Mouse (Mus musculus): ENCODE data around the gene Adamtsl2.
A peak's percentile ranks its signal among the peaks of the same experiment; 100 is the strongest.

Adamtsl2 gene

DNA sequence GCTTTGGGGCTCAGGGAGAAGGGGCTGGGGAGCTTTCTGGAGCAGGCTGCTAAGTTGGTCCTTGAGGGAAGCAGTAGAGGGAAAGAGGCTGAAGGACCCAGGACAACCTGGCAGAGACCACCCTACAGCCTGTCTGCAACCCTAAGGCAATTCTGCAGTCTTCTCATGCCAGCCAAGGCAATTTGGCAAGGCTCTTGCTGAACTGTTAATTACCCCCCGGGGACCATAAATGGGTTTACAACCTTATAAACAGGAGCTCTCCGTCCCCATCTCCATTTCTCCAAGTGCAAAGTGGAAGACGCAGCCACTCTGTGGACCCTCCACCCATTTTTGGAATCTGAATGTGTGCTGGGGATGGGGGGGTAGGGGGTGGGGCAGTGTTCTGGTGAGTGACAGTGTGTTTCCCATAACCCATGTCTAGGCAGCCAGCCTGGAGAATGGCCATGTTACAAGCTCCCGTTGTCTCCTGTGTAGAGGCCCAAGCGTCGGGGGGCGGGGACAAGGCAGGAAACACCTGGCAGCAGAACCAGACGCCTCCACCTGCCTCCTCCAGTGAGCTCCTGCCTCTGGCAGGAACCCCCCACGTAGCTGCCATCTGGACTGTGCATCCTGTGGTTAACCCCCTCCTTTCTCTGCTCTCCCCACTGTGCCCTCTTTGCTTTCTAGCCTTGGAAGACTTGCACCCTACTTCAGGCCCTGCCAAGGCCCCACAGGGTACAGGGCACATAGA lies 42.6 kb downstream of the Adamtsl2 start:
- peak in 1 of 2 experiments; percentile 26 for DNase-seq

- no peak for DNase-seq
These were observed 43.4 kb downstream of the Adamtsl2 start for GRCm38 (mm10) chr2:27122578-27122977.

GRCm38 (mm10) chr2:27123121-27123520 lies 43.9 kb downstream of the Adamtsl2 start:
- DNase-seq, result no peak

DNA sequence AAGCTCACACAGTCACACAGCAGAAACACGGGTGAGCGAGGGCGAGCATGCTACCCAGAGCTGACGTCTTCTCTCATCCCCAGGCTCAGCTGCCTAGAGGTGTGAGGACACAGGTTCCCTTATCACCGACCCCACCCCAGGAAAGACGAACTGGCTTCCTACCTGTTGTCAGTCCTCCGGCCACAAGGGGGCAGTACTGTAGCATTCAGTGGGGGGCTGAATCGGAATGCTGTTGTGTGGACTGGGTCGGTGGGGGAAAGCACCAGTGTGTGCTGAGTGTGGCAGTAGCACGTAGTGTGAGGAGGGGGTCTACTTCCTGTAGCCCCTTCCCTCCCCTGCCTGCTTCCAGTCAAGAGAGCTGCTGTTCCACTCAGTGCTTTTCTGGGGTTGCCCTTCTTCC lies 46.8 kb downstream of the Adamtsl2 start:
- peak; percentile 34 to 41 for DNase-seq

- no peak for DNase-seq
These were observed 47.3 kb downstream of the Adamtsl2 start for GRCm38 (mm10) chr2:27126496-27126895.

GRCm38 (mm10) chr2:27128990-27129389 lies 49.8 kb downstream of the Adamtsl2 start:
- DNase-seq, result no peak

GRCm38 (mm10) chr2:27135935-27136334 lies 56.8 kb downstream of the Adamtsl2 start:
- DNase-seq, result no peak

- DNase-seq, result no peak
These were observed 57.2 kb downstream of the Adamtsl2 start for GRCm38 (mm10) chr2:27136336-27136735.

DNA sequence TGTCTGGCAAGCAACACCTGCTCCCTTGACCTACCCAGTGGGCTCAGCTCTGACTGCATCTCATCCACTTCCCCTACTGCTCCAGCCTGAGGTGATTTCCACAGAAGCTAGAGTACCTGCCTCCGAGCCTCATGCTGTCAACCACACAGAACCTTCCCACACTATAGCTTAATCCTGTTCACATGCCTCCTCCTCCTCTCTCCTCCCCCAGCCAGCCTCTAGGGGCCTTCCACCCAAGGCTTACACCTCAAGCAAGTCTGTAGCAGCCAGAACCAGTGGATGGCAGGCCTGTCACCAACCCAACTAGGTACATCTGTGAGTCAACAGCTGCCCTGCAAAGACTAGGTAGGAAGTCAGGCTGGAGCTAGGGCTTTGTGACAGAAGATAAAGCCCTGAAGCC lies 57.6 kb downstream of the Adamtsl2 start:
- no peak for DNase-seq

GRCm38 (mm10) chr2:27138356-27138755 lies 59.2 kb downstream of the Adamtsl2 start:
- DNase-seq, result no peak

- DNase-seq, result no peak
These were observed 62.9 kb downstream of the Adamtsl2 start, which contains the start of gene Fam163b for GRCm38 (mm10) chr2:27141950-27142693. Fam163b (minus strand) TSS chr2:27142491.

DNA sequence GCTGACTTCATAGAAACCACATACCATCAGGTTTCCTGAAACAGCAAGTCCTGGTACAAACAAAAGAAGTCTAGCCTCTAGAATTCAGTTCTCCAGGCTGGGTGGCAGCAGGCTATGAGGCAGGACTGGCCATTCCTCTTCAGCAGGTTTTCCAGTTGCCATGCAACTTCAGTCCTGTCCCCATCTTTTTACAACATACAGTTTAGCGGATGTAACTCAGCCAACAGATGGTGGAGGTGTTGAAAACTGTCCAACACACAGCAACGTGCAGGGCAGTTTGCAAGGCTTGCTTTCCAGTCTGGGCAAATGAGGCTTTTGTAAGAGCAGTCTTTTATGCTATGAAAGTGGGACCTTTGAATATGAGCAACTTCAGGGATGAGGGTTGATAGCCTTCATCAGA lies 65.8 kb downstream of the Adamtsl2 start:
- DNase-seq, result no peak

DNA sequence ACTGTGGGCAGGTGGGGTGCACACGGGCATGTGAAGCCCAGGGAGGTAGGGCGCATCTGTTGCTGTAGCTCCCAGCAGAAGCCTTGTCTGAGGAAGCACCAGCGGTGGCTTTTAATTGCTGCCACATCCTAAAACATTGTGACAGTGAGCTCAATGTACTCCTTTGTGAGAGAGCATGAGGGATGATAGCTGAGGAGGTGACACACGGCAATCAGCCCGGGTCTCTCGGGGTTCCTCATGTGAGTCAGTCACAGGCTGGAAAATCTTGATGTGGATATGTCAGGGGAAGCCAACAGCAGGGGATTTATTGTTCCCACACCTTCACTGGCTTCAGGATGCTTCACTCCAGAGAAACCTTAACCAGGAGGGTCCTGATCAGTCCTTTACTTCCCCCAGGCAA lies 67.7 kb downstream of the Adamtsl2 start:
- DNase-seq, result no peak

GRCm38 (mm10) chr2:27149457-27149856 lies 70.3 kb downstream of the Adamtsl2 start:
- no peak for DNase-seq

GRCm38 (mm10) chr2:27154466-27155185 lies 75.4 kb downstream of the Adamtsl2 start:
- DNase-seq, result no peak

GRCm38 (mm10) chr2:27156596-27156995 lies 77.4 kb downstream of the Adamtsl2 start:
- no peak for DNase-seq

Measured in lung, adult 18-20 months (tissue).